Mouse (Mus musculus) lung, postnatal 25 days (tissue): Measurements from ENCODE around the gene Pds5b.
A peak's percentile ranks its signal among the peaks of the same experiment; 100 is the strongest.
"Not testable (repeated sequence)": the region's sequence is repeated elsewhere in the genome, so short reads cannot be mapped to it uniquely, and the experiment has no call there.

Source experiments
- DNase-seq: peaks from one replicate; pipeline ENCODE4 v3.0.0; 2022; ENCODE audit warnings: low spot score

The Pds5b gene

DNA sequence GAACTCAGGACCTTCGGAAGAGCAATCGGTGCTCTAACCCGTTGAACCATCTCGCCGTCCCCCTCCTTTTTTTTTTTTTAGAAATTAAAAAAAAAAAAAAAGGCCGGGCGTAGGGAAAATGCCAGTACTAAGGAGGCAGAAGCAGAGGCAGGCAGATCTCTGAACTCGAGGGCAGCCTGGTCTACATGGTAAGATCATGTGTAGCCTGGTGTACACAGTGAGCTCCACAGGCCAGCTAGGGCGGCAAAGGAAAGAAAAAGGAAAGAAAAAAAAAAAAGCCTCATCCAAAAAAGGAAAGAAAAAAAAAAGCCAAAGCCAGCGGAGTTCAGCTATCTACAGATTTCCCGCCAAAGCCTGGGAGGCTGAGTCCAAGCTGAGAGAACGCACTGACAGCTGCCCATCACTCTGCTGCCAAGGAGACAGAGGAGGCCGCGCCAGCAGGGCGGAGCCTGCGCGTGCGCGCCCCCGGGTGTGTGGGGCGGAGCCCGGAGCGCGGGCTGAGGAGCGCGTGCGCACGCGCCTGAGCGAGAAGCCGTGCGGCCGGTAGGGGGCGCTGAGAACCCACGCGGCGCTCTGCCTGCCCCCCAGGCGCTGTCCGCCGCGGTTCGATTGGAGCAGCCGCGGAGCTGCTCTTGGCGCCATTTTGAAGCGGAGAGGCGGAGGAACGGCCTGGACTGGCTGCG is at the start of gene Pds5b:
Pds5b (plus strand) TSS at position 587 of the 683 bp plus-strand sequence.
- DNase-seq, result peak; percentile 94

DNA sequence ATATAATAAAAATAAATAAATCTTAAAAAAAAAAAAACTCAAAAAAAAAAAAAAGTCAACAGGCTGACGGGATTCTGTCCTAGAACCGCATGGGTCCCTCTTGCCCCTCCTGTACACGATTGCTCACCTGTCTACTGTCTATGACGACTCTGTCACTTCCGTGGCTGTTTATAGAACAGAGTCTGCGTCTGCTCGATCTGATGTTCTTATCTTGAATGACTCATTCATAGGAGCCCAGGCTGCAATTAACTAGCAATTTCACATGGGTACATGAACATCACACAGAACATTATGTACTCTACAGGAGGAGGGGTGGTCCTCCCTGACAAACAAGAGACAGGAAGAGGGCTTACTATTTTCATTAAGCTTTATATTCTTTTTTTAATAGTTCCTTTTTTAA is 48.0 kb upstream of the Pds5b start:
- DNase-seq, result no peak

DNA sequence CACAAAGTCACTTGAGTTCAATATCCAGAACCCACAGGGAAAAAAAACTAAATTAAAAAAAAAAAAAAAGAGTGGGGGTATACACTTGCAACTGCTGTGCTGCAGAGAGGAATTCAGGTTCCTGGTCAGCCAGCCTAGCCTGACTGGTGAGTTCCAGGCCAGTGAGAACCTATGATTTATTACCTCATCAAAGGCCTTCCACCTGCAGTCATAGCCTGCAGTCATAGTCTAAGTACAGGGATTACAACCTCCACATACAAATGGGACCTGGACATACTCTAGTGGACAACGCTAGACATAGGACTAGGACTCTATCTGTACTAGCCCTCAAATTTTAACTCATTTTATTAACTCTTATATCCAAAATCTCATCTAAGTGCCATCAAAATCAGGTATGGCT is 44.3 kb upstream of the Pds5b start:
- no peak for DNase-seq

DNA sequence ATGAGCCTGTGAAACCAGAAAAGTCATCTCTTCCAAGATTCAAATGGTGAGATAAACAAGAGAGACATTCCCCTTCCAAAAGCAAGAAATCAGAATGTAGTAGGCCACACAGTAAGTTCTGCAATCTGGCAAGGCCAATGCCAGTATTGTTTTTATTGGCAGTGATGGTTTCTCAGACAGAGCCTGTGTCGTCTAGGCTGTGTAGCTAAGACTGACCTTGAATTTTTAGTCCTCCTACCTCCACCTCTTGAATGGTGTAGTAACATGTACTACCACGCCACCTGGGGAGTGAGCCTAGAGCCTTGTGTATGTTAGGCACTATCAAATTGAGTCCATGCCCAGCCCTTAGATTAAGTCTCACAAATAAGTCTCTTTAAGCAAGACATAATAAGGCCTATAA is 43.8 kb upstream of the Pds5b start:
- no peak for DNase-seq

DNA sequence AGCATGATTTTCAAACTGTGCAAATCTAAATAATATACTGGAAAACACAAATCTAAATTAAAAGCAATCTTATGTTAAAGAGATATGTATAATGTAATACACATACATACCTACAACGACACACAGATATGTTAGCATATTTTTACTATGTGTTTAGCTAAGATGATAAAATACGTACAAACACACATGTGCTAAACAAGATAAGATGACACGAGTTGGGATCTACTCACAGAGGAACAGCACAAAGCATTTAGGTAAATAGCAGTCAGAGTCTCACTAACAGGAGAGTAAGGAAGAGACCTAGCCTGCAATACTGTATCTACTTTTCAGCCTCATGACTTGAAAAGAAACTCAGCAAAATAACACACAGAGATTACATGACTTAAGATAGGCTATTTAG is 32.1 kb upstream of the Pds5b start:
- no peak for DNase-seq

DNA sequence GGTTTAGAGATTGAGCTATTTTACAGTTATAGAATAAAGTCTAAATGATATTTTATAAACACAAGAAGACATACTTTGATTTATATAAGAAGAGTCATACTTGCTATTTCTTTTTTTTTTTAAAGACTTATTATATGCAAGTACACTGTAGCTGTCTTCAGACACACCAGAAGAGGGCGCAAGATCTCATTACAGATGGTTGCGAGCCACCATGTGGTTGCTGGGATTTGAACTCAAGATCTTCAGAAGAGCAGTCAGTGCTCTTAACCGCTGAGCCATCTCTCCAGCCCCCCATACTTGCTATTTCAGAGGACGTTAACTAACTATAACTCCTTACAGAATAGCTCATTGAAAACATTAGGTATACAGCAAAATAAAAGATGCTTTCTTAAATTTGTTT is 30.1 kb upstream of the Pds5b start:
- DNase-seq, result not testable (repeated sequence)

DNA sequence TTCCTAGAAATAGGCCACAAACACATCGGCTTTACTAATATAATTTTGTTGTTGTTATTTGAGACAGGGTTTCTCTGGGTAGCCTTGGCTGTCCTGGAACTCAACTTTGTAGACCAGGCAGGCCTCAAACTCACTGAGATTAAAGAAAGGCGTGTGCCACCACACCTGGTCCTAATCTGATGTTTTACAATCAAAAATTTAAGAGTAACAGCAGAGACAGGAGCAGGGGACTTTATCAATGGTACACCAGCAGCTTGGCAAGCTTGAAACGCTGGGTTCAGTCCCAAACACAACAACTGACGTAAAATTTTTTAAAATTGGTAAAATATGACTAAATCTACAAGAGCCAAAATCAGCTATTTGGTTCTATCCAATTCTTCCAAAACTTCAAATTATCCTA is 28.6 kb upstream of the Pds5b start:
- no peak for DNase-seq

DNA sequence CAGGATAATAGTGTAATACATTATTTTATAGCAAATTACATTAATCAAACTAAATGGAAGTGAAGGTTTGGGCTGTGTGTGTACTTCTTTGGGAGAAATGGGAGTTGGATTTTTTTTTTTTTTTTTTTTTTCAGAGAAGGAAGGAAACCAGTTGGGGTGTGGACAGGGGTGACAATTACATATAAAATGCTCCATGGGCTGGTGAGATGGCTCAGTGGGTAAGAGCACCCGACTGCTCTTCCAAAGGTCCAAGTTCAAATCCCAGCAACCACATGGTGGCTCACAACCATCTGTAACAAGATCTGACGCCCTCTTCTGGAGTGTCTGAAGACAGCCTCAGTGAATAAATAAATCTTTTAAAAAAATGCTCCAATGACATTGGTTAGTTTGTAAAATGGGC is 21.0 kb upstream of the Pds5b start:
- DNase-seq, result no peak

DNA sequence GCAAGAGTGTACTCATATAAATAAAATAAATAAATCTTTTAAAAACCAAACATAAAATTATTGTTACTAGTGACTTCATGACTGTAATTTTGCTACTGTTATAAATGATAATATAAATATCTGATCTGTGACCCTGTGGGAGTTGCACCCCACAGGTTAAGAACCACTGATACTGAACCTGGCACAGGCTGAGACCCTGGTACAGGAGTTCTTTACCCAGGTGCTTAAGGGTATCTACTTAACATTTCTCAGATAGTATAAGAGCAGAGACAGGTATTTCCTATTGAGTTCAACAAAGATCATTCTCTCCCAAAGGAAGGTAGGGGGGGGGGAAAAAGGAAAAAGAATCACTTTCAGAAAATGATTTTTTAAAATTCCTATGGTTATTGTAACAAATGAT is 19.0 kb upstream of the Pds5b start:
- DNase-seq, result no peak

DNA sequence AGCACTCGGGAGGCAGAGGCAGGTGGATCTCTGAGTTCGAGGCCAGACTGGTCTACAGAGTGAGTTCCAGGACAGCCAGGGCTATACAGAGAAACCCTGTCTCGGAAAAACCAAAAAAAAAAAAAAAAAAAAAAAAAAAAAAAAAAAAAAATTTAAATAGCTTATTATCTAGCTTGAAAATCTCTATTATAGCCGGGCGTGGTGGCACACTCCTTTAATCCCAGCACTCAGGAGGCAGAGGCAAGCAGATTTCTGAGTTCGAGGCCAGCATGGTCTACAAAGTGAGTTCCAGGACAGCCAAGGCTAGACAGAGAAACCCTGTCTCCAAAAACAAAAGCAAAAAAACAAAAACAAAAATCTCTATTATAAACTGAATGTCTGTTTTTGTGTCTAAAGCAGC is 14.1 kb upstream of the Pds5b start:
- not testable (repeated sequence) for DNase-seq

DNA sequence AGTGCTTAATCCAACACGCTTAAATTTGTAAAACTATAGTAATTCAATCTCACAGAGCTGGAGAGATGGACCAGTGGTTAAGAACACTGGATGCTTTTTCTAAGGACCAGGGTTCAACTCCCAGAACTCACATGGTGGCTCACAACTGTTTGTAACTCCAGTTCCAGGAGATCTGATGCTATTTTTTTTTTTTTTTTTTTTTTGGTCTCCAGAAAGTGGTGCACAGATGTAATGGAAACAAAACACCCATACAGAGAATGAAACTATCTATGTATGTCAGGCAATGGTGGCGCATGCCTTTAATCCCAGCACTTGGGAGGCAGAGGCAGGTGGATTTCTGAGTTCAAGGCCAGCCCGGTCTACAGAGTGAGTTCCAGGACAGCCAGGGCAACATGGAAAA is 13.2 kb upstream of the Pds5b start:
- not testable (repeated sequence) for DNase-seq

DNA sequence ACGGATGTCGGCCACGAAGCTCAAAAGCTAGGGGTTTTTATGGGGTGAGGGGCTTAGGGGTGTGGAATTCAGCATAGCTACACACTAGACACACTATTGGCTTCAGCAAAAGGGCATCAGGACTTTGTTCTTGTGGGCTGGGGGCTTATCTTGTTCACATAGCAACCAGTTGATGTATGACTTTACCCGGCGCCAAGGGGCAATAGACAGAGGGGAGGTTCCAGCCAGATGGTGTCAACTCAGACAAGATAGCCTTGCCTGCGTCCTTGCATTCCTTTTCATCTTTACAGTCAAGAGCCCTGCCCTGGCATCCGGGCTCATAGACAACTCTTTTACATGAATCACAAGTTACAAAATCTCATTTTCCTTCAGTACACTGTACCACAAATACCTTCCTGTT is 9.6 kb upstream of the Pds5b start:
- not testable (repeated sequence) for DNase-seq

DNA sequence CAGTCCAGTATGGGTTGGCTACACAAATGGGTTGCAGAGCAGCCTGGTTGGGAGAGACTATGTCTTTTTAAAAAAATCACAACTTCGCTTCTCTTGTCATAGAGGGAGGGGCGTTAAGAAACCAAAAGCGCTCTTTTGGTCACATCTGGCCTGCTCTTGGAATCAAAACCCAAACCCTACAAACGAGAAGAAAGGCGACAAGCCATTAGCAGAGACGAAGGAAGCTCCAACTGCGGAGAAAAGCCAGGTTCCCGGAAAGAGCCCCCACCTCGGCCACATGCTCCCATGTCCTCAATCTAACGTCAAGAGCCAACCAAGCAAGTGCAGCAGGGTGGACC is 8.8 kb upstream of the Pds5b start:
- DNase-seq, result no peak

DNA sequence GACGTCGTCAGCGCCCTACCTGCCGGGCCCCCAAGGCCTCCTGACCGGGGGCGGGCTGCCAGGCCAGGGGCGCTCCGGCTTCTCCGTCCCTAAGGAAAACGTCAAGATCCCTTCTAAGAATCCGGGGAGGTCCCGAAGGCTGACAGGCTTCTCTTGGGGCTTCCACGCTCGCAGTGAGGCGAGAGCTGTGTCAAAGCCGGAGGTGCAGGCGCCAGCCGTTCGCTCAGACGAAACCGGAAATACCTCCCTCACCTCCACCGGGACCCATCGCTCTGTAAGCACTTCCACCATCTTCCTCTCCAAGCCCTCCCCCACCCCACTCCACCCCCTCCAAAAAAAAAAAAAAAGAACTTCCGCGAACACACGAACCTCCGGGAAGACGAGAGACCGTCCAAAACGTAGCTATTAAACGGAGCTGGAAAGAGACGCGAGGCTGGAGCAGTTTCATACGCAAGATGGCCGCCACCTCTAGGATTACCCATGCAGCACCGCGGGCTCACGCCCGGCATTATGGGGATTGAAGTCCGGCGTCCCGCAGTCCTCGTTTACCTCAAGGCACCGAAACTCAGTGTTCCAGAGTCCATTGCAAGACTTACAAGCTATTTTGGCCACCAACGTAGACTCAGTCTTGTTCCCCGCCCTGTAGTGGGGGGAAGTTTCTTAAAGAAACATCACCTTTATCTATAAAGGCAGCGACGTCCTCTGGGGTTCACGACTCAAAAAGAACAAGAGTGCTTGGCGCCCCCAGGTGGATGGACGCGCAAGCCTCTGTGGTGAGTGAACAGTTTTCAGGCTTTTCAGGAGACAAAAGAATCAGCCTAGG is 8.2 kb upstream of the Pds5b start:
- peak; percentile 98 for DNase-seq

DNA sequence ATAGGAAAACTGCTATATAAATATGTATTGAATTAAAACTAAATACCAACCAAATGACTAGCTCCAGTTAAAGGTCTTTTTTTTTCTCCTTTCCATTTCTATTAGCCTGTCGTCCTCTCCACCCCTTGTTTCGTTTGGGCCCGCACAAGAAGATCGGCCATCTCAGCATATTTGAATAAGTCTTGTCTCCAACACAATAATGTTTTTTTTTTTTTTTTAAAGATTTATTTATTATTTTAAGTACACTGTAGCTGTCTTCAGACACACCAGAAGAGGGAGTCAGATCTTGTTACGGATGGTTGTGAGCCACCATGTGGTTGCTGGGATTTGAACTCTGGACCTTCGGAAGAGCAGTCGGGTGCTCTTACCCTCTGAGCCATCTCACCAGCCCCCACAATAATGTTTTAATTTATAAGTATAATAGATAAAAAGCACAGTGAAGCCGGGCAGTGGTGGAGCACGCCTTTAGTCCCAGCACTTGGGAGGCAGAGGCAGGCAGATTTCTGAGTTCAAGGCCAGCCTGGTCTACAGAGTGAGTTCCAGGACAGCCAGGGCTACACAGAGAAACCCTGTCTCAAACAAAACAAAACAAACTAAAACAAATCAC is 7.3 kb upstream of the Pds5b start, which contains the start of gene N4bp2l2:
N4bp2l2 (minus strand) TSS at position 51 of the 607 bp plus-strand sequence.
- DNase-seq, result not testable (repeated sequence)

DNA sequence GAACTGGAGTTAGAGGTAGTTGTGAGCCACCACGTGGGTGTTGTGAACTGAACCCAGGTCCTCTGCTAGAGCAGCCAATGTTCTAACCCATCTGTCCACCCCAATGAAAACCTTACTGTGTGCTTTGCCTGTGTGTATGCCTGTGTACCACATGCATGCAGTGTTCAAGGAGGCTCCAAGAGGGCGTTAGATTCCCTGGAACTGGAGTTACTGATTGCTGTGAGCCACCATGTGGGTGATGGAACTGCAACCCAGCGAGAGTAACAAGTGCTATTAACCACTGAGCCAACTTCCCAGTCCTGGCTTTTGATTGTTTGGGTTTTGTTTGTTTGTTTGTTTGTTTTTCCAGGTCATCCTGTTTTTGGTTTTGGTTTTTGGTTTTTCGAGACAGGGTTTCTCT is 4.8 kb upstream of the Pds5b start:
- no peak for DNase-seq

DNA sequence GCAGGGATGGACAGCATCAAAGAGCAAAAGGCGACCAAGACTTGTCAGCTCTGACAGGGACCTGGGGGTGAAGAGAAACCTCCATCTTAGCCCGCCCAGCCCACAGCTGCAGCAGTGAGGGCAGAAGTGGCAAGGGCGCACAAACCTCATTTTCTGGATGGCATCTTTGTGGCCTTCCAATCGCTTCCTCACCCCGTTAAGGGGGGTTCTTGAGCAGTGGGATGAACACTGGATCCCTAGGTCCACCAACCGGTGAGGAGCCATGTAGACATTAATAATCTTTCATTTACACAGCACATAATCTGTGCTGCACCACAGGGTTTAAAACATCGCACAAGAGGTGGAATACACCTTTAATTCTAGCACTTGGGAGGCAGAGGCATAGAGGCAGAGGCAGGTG is 1.2 kb upstream of the Pds5b start:
- DNase-seq, result no peak

DNA sequence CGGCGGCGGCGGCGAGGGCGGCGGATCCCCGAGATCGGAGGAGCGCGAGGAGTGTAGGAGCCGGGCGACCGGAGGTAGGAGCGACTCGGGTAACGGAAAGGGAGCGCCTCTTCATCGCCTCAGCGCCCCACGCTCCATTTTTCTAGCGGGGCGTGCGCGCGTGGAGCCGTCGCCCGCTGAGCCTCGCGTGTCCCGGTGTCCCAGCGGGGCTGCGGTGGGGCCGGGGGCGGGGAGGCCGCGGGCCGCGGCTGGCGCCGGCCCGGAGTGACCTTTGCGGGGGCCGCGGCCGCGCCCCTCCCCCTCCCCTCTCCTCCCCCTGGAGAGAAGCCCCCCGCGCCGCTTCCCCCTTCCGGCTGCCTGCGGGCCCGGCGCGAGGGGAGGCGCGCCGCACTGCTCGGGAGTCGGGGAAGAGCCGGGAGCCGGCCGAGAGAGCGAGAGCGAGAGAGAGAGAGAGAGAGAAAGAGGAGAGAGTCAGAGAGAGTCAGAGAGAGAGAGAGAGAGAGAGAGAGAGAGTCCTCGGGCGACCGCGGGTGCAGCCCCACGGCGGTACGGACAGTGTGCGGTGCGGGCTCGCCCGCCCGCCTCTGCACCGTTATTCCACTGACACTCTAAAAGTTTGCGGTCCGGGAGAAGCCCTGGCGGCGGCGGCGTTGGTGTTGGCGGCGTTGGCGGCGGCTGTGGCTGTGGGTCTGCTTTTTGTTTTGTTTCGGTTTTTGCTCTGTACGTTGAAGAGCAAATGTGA is 512 bp downstream of the Pds5b start:
- DNase-seq, result no peak

DNA sequence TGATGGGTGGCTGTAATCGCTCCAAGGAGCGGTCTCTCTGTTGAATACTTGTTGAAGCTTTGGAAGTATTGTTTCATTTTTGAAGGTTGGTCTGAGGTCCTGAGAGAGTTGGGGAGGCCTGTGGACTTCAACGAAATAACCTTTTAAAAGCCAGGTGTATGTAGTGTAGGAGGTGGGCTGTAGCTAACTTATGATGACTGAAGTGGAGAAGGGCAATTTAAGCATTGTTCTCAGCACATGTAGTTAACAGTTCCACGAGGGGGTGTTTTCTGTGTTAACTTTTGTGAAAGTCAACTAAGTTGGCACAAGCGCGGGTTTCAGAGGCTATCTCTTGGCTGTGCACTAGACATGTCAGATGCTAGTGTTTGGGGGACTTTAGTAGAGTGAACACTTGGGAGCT is 1.3 kb downstream of the Pds5b start:
- DNase-seq, result no peak

DNA sequence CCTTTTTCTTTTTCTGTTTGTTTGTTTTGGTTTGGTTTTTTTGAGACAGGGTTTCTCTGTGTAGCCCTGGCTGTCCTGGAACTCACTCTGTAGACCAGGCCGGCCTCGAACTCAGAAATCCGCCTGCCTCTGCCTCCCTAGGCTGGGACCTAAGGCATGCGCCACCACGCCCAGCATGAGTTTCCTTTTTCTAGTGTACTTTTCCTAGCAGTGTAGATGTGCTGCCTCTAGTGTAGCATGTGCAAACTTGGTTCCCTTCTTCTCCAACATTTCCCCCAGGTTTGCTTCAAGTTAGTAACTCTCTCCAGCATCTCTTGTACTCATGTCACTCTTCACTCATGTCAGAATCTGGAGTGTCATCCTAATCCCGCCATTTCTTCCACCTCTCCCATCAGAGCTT is 9.3 kb downstream of the Pds5b start:
- DNase-seq, result not testable (repeated sequence)

DNA sequence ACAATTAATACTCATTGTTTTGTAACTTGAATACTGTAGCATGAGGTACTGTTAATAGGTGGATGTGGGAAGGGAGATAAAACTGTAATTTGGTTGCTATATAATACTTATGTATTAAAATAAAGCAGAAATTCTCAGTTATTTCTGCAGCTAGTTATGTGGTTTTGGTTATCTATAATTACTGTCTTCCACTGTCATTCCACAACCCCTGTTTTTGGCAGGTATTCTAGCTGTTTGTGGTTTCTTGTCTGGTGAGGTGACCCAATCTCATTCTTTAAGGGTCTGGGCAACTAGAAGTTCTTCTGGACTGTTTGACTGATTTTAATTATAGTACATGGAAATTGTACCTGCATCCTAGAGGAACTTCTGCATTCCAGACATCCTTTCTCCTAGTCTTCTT is 17.1 kb downstream of the Pds5b start:
- no peak for DNase-seq

DNA sequence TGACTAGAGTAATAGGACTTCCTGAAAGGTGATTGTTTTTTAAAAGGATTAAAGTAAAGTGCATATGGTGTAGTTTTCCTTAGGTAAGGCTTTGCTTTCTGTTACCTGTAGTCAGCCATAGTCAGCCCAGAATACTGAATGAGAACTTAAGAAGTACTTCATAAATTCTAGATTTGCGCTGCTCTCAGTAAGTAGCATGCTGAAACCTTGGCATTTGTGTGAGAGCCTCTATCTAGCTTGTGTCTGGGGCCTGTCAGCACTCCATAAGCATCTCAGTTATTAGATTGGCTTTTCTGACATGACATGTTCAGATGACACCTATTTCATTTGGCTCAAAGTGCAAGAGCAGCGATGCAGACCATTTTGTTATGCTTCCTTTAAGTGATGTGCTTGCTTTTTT is 19.7 kb downstream of the Pds5b start:
- DNase-seq, result no peak

DNA sequence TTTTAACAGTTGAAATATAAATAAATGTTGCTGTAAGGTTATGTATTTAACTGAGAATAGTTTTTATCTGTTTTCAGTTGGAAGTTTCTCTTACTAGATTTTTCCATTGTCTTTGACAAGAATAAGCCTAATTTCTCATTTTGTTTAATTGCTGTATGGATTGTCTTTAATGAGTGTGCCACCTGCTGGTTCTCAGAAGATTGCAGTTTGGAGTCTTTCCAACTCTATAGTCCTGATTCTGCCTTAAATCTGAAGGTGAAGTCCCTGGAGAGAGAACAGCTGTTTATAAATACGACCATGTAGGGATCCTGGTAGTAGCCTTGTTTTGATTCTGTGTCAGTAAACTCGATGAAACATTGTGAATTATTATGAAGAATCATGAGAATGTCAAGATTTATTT is 29.2 kb downstream of the Pds5b start:
- DNase-seq, result peak; percentile 58
